Mouse (Mus musculus) gastrocnemius, postnatal 14 days (tissue): Measurements from ENCODE around the gene Fam8a1. TPM values are rescaled to one million over a fixed set of nuclear protein-coding genes. Genes with fewer than 3 reads are reported as not detected.

Experiments
- DNase-seq: peaks from one replicate; pipeline ENCODE4 v3.0.0; 2021; ENCODE audit warnings: mixed read lengths
- intact Hi-C: fragments of 180-260 bp; cut with DNase I; formaldehyde crosslinking; loops from one replicate; pipeline ENCODE4 v1.15.1; 2025; ENCODE audit warnings: low total_unique reads
- long read RNA-seq, 2 experiments: library from polyadenylated mRNA; stranded (forward); transcript quantifications; one replicate each; pipeline ENCODE4 v2.0.0; 2021
- total RNA-seq, 2 experiments: library from RNA; stranded (reverse); gene quantifications; 2 replicates each; pipeline ENCODE4 v1.2.3; 2021

Fam8a1 gene
- total RNA-seq, result 10 to 100 TPM; 20.4 to 21.9 TPM
- long read RNA-seq, experiment 1, transcript Fam8a1-201 (5 exons, 3,664 nt), result major isoform, 7 of 9 reads
- long read RNA-seq, experiment 1, partial matches to known transcripts, result 1 of 9 reads
- long read RNA-seq, experiment 1, other reads (novel, unspliced or antisense), result 1 of 9 reads
- long read RNA-seq, experiment 2, transcript Fam8a1-201 (5 exons, 3,664 nt), result major isoform, 8 of 12 reads
- long read RNA-seq, experiment 2, partial matches to known transcripts, result 0 of 12 reads
- long read RNA-seq, experiment 2, other reads (novel, unspliced or antisense), result 4 of 12 reads

DNA sequence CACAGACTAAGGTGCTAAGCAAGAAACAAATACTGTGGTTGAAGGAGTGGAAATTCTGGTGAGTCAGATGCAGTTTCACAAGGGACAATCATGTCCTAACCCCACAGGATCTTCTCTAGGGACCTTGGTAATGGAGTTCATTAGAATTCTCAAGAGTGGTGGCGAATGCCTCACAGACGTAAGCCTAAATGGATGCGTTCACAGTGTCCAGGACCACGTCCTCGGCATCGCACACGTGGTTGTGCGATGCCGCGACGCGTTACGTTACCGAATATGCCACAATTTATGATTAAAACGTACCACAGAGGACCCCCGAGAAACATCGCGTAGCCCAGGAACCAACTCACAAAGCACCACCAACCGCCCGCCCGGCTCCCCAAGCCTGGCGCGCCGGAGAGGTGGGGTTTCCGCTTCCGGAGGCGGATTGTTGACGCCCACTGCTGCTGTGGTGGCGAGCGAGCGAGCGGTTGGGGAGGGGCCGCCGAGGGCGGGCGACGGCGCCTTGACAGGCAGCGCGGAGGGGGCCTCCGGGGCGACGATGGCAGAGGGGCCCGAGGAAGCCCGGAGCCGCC is at the start of gene Fam8a1:
Gene Fam8a1 (plus strand): TSS at position 475 of the 572 bp plus-strand sequence.
- intact Hi-C loops, result no loop called here
- DNase-seq, result peak; percentile 91

GRCm38 (mm10) chr13:46619633-46620032 is 49.7 kb upstream of the Fam8a1 start:
- intact Hi-C loops, result no loop called here
- peak; percentile 67 for DNase-seq

DNA sequence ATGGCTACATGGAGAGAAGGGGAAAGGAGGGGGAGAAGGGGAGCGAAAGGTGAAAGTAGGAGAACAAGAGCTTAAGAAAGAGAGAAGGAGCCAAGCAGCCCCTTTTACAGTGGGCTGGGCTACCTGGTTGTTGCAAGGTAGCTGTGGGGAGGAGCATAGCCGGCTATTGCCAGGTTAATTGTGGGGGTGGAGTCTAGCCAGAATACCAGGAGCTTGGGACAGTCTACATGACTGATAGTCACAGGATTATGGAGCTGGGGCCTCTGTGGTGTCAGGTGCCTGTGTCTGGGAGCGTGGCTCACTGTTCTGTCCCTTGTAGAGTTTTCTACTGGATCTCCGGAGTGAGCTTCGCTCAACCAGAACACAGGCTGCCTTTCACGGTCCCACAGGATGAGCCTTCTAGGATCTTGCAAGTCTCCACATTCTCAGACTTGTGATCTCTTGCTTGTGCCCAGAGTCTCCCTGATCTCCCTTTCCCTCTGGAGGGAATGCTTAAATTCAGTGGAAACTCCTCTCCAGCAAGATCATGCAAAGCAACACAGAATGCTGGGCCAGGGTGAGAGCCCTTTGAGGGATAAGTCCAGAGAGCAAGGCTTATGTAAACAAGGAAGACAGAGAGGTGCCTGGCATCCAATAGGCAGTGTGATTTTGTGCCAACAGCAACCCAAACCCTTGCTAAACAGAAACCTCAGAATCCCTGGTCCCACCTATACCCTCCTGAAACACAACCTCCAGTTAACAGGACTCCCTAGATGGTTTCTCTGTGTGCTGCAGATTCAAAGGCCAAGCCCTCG is 48.2 kb upstream of the Fam8a1 start:
- DNase-seq, result no peak
- intact Hi-C loops, result no loop called here

- intact Hi-C loops, result no loop called here
- DNase-seq, result no peak
Observed at GRCm38 (mm10) chr13:46626608-46627007, 42.7 kb upstream of the Fam8a1 start.

- intact Hi-C loops, result no loop called here
- peak; percentile 42 for DNase-seq
Observed at GRCm38 (mm10) chr13:46627841-46628240, 41.5 kb upstream of the Fam8a1 start.

DNA sequence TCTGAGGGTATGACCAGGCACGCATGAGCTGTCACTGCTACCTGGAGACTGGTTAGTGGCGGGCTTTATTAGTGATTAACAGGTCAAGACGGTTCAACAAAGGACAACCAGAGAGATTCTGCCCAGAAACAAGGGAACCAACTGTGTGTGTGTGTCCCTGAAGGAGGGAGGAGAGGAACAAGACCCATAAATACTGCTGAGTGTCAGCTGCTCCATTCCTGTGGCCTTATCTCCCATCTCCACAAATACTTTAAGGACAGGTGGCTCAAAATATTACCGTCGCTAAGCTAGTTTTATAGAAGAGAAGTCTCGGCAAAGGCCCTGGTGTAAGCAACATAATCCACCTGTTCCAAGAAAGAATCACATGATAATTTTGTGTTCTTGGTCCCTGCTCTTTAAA is 39.9 kb upstream of the Fam8a1 start:
- intact Hi-C loops, result no loop called here

DNA sequence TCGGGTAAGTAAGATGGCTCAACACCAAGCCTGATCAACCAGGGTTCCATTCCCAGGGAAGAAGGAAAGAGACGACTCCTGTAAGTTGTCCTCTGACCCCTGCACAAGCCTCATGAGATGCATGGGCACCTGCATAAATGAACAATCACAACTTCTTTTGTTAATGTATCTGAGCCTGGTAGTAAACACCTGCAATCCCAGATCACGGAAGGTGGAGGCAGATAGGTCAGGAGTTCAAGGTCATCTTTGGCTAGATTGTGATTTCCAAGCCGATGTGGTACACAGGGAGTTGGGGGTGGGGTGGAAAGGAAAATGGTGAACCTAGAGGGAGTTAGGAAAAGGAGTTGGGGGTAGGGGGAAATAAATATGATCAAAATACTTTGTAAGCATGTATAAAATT is 36.5 kb upstream of the Fam8a1 start:
- no peak for DNase-seq
- intact Hi-C loops, result no loop called here

More for the DNA sequence above, 39.9 kb upstream of the Fam8a1 start:
- DNase-seq, result no peak

- DNase-seq, result no peak
- intact Hi-C loops, result no loop called here
Observed at GRCm38 (mm10) chr13:46633320-46634132, 35.8 kb upstream of the Fam8a1 start.

DNA sequence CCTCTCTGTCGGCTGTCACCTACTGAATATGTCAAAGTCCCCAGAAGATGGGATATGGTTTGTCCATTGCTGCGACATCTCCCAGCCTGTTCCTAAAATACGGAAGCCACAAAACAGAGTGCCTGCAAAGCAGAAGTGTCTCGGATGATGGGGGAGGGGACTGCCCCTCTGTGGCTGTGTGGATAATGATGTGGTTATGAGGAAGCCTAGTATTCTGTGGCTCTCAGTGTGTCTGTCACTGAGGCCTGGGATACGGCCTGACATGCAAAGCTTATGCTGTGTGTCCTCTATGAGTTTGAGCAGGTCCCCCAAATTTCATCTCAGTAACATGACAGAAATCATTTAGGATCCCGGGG is 35.2 kb upstream of the Fam8a1 start:
- DNase-seq, result no peak
- intact Hi-C loops, result no loop called here

- intact Hi-C loops, result no loop called here
- DNase-seq, result no peak
Observed at GRCm38 (mm10) chr13:46640608-46641468, 28.5 kb upstream of the Fam8a1 start.

DNA sequence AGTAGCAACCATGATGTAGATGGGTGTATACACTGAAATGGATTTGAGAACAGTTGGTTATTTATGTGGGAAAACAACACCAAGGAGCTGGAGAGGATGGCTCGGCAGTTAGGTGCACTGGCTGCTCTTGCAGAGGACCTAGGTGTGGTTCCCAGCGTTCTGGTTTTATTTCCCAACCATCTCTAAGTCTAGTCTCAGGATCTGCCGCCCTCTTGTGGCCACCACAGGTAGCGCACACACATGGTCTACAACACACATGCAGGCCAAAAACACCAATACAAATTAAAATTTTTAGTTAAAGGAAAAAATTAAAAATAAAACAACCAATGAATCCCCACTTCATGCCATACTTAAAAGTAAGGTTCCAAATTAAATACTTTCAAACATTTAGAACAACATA is 27.0 kb upstream of the Fam8a1 start:
- DNase-seq, result no peak
- intact Hi-C loops, result no loop called here

GRCm38 (mm10) chr13:46644175-46644574 is 25.1 kb upstream of the Fam8a1 start:
- intact Hi-C loops, result no loop called here
- DNase-seq, result no peak

- intact Hi-C loops, result no loop called here
- DNase-seq, result no peak
Observed at GRCm38 (mm10) chr13:46645476-46645875, 23.8 kb upstream of the Fam8a1 start.

DNA sequence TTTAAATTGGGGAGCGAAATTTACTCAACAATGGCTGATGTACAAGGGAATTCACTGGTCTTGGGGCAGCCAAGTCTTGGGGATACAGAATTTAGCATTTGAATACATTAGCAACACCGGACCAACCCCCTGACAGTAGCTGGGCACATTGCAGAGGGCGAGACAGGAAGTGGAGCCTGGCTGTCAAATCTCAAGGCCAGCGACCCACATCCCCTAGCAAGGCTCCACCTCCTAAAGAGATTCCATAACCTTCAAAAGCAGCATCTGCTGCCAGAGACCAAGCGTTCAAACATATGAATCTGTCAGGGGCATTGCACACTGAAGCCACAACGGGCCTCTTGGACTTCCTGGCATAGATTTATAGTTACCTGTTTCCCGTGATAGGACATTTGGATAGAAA is 17.5 kb upstream of the Fam8a1 start:
- no peak for DNase-seq
- intact Hi-C loops, result no loop called here

GRCm38 (mm10) chr13:46652671-46653070 is 16.7 kb upstream of the Fam8a1 start:
- intact Hi-C loops, result no loop called here

GRCm38 (mm10) chr13:46653671-46654070 is 15.7 kb upstream of the Fam8a1 start:
- no peak for DNase-seq
- intact Hi-C loops, result no loop called here

More at GRCm38 (mm10) chr13:46652671-46653070, 16.7 kb upstream of the Fam8a1 start:
- no peak for DNase-seq

DNA sequence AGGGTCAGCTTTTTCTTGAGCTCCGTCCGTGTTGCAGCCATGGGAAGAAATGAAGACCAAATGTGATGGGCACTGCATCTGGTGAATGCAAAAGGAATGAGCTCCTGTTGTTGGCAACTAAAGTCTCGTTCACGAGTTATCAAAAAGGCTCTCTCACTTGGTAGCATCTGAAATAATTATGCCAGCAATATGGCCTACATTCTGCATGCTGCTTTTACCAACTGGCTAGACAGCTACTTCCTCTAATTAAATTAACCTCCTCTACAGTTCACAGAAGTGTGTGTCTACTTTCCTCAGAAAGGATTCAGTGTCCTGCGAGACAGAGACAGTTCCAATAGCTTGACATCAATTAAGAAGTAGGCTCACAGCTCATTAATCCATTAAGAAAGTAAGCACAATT is 14.8 kb upstream of the Fam8a1 start:
- DNase-seq, result no peak
- intact Hi-C loops, result no loop called here

GRCm38 (mm10) chr13:46659211-46659610 is 10.1 kb upstream of the Fam8a1 start:
- DNase-seq, result no peak
- intact Hi-C loops, result no loop called here

DNA sequence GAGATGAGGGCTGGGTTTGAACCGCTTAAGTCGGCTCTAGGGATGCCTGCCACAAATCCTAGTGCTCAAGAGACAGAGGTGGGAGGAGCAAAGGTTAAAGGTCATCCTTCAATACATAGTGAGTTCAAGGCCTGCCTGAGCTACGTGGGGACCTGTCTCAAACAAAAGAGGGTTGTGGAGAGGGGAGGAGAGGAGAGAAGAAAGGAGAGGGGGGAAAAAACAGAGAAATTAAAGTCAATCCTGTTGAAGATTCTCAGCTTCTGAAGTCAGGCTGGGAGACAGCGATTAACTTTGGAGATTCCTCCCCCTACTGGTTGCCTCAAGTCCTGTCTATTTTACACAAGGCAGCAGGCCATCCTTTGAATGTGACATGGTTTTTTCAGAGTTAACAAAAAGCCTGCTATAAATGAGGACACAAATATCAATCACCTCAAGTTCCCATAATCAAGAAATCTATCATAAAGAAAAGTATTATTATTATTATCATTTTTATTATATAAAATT is 5.8 kb upstream of the Fam8a1 start:
- no peak for DNase-seq
- intact Hi-C loops, result loop anchor here (5.0 kb wide), 1 partner anchor 351 kb away; no protein-coding TSS in a partner anchor
